In genomic region chr1:179553949-179554347, GRCm38 (mm10) we compare ENCODE assay signal across 17 mouse cellular contexts. TPM values are rescaled to one million over a fixed set of nuclear protein-coding genes. Genes with fewer than 3 reads are reported as not detected.
DNase-seq lines count a peak whose midpoint lies in the region; ATAC-seq and TF ChIP-seq lines count a peak whose summit lies in the region.
"Had no signal": no experiment of that assay in that cellular context is flagged by ENCODE, and none has a peak within 500 bp of the region (broad histone marks: within the 10 kb centered on the region; RNA-seq: fewer than 3 reads in every experiment).

No protein-coding gene starts in this region.

- 50% methylated on average over 4 of the region's 4 CpGs for WGBS in heart, postnatal 0 days
- WGBS in thymus, adult 2 months: 48% methylated on average over 4 of the region's 4 CpGs

- no peak overlapping the region for H3K4me3 ChIP-seq in heart, postnatal 0 days (ENCODE audit: low read depth, low read length)
- no peak overlapping the region for H3K4me3 ChIP-seq in thymus, adult 2 months (ENCODE audit: control insufficient read depth, insufficient read depth, low read length)
- H3K4me3 ChIP-seq: forebrain, embryonic 15.5 days; heart, embryonic 15.5 days; limb, embryonic 10.5 days; midbrain, embryonic 12.5 days; neural tube, embryonic 12.5 days had no signal

- no peaks in the 10 kb centered on the region for H3K36me3 ChIP-seq in heart, postnatal 0 days (replicated peaks; ENCODE audit: control insufficient read depth, insufficient read depth, low read length)
- no peaks in the 10 kb centered on the region for H3K36me3 ChIP-seq in thymus, adult 2 months (ENCODE audit: control insufficient read depth, insufficient read depth, low read length)
- H3K36me3 ChIP-seq: forebrain, embryonic 15.5 days; heart, embryonic 15.5 days; limb, embryonic 10.5 days; midbrain, embryonic 12.5 days; neural tube, embryonic 12.5 days had no signal

- no peaks in the 10 kb centered on the region for H3K27me3 ChIP-seq in heart, postnatal 0 days (ENCODE audit: control insufficient read depth, insufficient read depth, low read length)
- no peaks in the 10 kb centered on the region for H3K27me3 ChIP-seq in thymus, adult 2 months (ENCODE audit: control insufficient read depth, insufficient read depth, low read length)
- H3K27me3 ChIP-seq: forebrain, embryonic 15.5 days; heart, embryonic 15.5 days; midbrain, embryonic 12.5 days; neural tube, embryonic 12.5 days had no signal

- no peak for TF ChIP-seq POLR2A in thymus, adult 2 months (IDR thresholded peaks at IDR 0.05; ENCODE audit: control insufficient read depth, extremely low read depth, insufficient read depth, low read length, poor library complexity)

- no peak for TF ChIP-seq CTCF in heart, postnatal 0 days (IDR thresholded peaks at IDR 0.05; ENCODE audit: low read depth)
- no peak for TF ChIP-seq CTCF in thymus, adult 2 months (IDR thresholded peaks at IDR 0.05; ENCODE audit: borderline replicate concordance, control insufficient read depth, extremely low read depth, insufficient read depth, low read length, poor library complexity)

- peak overlapping the region; percentile 38; the same call in 1 of the 2 replicates for H3K27ac ChIP-seq in heart, postnatal 0 days (ENCODE audit: low read depth)
- H3K27ac ChIP-seq in thymus, adult 2 months (ENCODE audit: control insufficient read depth, insufficient read depth, low read length): no peak overlapping the region
- H3K27ac ChIP-seq: forebrain, embryonic 15.5 days; heart, embryonic 15.5 days; limb, embryonic 10.5 days; liver, embryonic 14.5 days; midbrain, embryonic 12.5 days; neural tube, embryonic 12.5 days had no signal

- no peak overlapping the region for H3K4me2 ChIP-seq in heart, postnatal 0 days (ENCODE audit: low read depth, low read length)
- H3K4me2 ChIP-seq: forebrain, embryonic 15.5 days; heart, embryonic 15.5 days; midbrain, embryonic 12.5 days; neural tube, embryonic 12.5 days had no signal

- no peak for ATAC-seq in heart, postnatal 0 days (ENCODE audit: insufficient read depth, low read depth)
- 0 out of 2 replicates have a peak, but pooled peaks have one; percentile 23 for ATAC-seq in megakaryocyte-erythroid progenitor cell, adult 5-6 weeks (replicated peaks; ENCODE audit: low FRiP score, low TSS enrichment, poor library complexity, severe bottlenecking)
- ATAC-seq: forebrain, embryonic 15.5 days had no signal

- no peak for TF ChIP-seq EP300 in heart, postnatal 0 days (IDR thresholded peaks at IDR 0.05; ENCODE audit: low read depth)

- no peaks in the 10 kb centered on the region for H3K9me3 ChIP-seq in heart, postnatal 0 days (replicated peaks; ENCODE audit: control insufficient read depth, low read length)
- H3K9me3 ChIP-seq: forebrain, embryonic 15.5 days; G1E; heart, embryonic 15.5 days; limb, embryonic 10.5 days; midbrain, embryonic 12.5 days; neural tube, embryonic 12.5 days had no signal

- no peak overlapping the region for H3K9ac ChIP-seq in heart, postnatal 0 days (replicated peaks; ENCODE audit: low read depth, low read length)
- H3K9ac ChIP-seq: forebrain, embryonic 15.5 days; heart, embryonic 15.5 days; midbrain, embryonic 12.5 days; neural tube, embryonic 12.5 days had no signal

- no peak for DNase-seq in heart, postnatal 0 days (ENCODE audit: low spot score)
- no peak for DNase-seq in heart, adult 8-10 months (ENCODE audit: low spot score)
- peak; percentile 11 for DNase-seq in thymus, adult 2 months
- no peak for DNase-seq in thymus, postnatal 10 days (ENCODE audit: low spot score in 2 of 2)
- DNase-seq in T-cell, adult 2 months (ENCODE audit: low spot score): peak; percentile 25
- DNase-seq in urinary bladder, postnatal 10 days (ENCODE audit: low spot score): no peak
- no peak for DNase-seq in embryo, embryonic 11 days
- DNase-seq: adrenal gland, adult 2 months; gastrocnemius, postnatal 36 days had no signal

- H3K4me1 ChIP-seq in heart, postnatal 0 days (ENCODE audit: control insufficient read depth, insufficient read depth): peaks cover 18% of the 10 kb centered on the region
- peaks cover 7% of the 10 kb centered on the region for H3K4me1 ChIP-seq in thymus, adult 2 months (replicated peaks; ENCODE audit: control insufficient read depth, insufficient read depth, low read length)
- H3K4me1 ChIP-seq: limb, embryonic 10.5 days; midbrain, embryonic 12.5 days; neural tube, embryonic 12.5 days had no signal

RNA-seq across cellular contexts. Expression of gene Cnst, which starts 7.8 kb away (rescaled TPM):
- 21.4 and 33.7 TPM in 2 replicates for total RNA-seq in heart, postnatal 0 days (2014; rRNA removed; ENCODE audit: low replicate concordance)
- polyA plus RNA-seq in heart, postnatal 0 days (2015; fragmentation: Nextera tagmentation; extraction: Ambion mirVana): 19.6 and 21.5 TPM in 2 replicates
- 10 to 100 TPM; 44.7 to 54.0 (median 46.4) TPM for total RNA-seq in heart, adult 8-10 months (2022)
- 28.3 and 28.7 TPM in 2 replicates for polyA plus RNA-seq in thymus, adult 2 months (2012; rRNA removed)
- 18.3 and 21.0 TPM in 2 replicates for total RNA-seq in megakaryocyte-erythroid progenitor cell, adult 5-6 weeks (2014; fragmentation: Nextera tagmentation)
- 16.3 and 18.4 TPM in 2 replicates for total RNA-seq in megakaryocyte-erythroid progenitor cell, adult 5-6 weeks (2017)

RNA-seq across cellular contexts. Expression of gene Tfb2m, which starts 7.9 kb away (rescaled TPM):
- total RNA-seq in heart, postnatal 0 days (2014; rRNA removed; ENCODE audit: low replicate concordance): 15.9 and 20.4 TPM in 2 replicates
- 34.7 and 37.3 TPM in 2 replicates for polyA plus RNA-seq in heart, postnatal 0 days (2015; fragmentation: Nextera tagmentation; extraction: Ambion mirVana)
- 10 to 100 TPM; 65.3 to 73.3 (median 69.0) TPM for total RNA-seq in heart, adult 8-10 months (2022)
- 10.8 and 10.9 TPM in 2 replicates for polyA plus RNA-seq in thymus, adult 2 months (2012; rRNA removed)
- 30.4 and 44.8 TPM in 2 replicates for total RNA-seq in megakaryocyte-erythroid progenitor cell, adult 5-6 weeks (2014; fragmentation: Nextera tagmentation)
- 57.7 and 77.9 TPM in 2 replicates for total RNA-seq in megakaryocyte-erythroid progenitor cell, adult 5-6 weeks (2017)

RNA-seq across cellular contexts. Expression of gene Smyd3, which starts 36.1 kb away (rescaled TPM):
- total RNA-seq in heart, postnatal 0 days (2014; rRNA removed; ENCODE audit: low replicate concordance): 6.2 and 11.6 TPM in 2 replicates
- 6.4 and 7.0 TPM in 2 replicates for polyA plus RNA-seq in heart, postnatal 0 days (2015; fragmentation: Nextera tagmentation; extraction: Ambion mirVana)
- total RNA-seq in heart, adult 8-10 months (2022): 1 to 10 TPM; 7.0 to 8.3 (median 7.8) TPM
- polyA plus RNA-seq in thymus, adult 2 months (2012; rRNA removed): 9.0 and 9.6 TPM in 2 replicates
- 32.2 and 48.9 TPM in 2 replicates for total RNA-seq in megakaryocyte-erythroid progenitor cell, adult 5-6 weeks (2014; fragmentation: Nextera tagmentation)
- total RNA-seq in megakaryocyte-erythroid progenitor cell, adult 5-6 weeks (2017): 22.6 and 25.8 TPM in 2 replicates

Comparison
In these comparisons a context has a peak if more than half of its experiments do, and no peak if none do; other contexts are left out.
1. DNase-seq: peak in thymus, adult 2 months (single experiment) and T-cell, adult 2 months (single experiment); none in heart, postnatal 0 days (single experiment), heart, adult 8-10 months (single experiment), thymus, postnatal 10 days (0 of 2), urinary bladder, postnatal 10 days (single experiment) and embryo, embryonic 11 days (single experiment).